Mouse (Mus musculus): ENCODE measurements around the gene Rbfox1.

GRCm38 (mm10) chr16:7076305-7076704 is 1191.2 kb downstream of the Rbfox1 start:
- TF ChIP-seq POLR2A (IDR thresholded peaks at IDR 0.05; ENCODE audit: low read depth, low read length) = no peak
- no peak for TF ChIP-seq CTCF (IDR thresholded peaks at IDR 0.05; ENCODE audit: borderline replicate concordance, insufficient read depth, low read length)
